Comparison of ENCODE assay signal across 7 mouse cellular contexts in genomic region chr5:66112059-66112458, GRCm38 (mm10).
DNase-seq lines count a peak whose midpoint lies in the region; ATAC-seq and TF ChIP-seq lines count a peak whose summit lies in the region.

No protein-coding gene starts in this region.

- H3K36me3 ChIP-seq in spleen, adult 2 months (ENCODE audit: control insufficient read depth, insufficient read depth, low read length) = no peaks in the 10 kb centered on the region
- H3K36me3 ChIP-seq in limb, embryonic 14.5 days (ENCODE audit: control insufficient read depth, insufficient read depth, low read length) = no peaks in the 10 kb centered on the region
- no peaks in the 10 kb centered on the region for H3K36me3 ChIP-seq in forebrain, embryonic 11.5 days (ENCODE audit: control insufficient read depth, insufficient read depth, low read length)

- 14% methylated on average over 8 of the region's 8 CpGs for WGBS in spleen, adult 2 months
- 51% methylated on average over 8 of the region's 8 CpGs for WGBS in limb, embryonic 14.5 days
- WGBS in forebrain, embryonic 11.5 days = 86% methylated on average over 8 of the region's 8 CpGs

- H3K4me1 ChIP-seq in spleen, adult 2 months (ENCODE audit: control insufficient read depth, insufficient read depth, insufficient read length) = no peaks in the 10 kb centered on the region; the same call in 1 of the 2 replicates
- H3K4me1 ChIP-seq in limb, embryonic 14.5 days (ENCODE audit: control insufficient read depth, insufficient read depth, low read length) = 0 out of 2 replicates have a peak, but pooled peaks cover 4% of the 10 kb centered on the region
- H3K4me1 ChIP-seq in forebrain, embryonic 11.5 days (replicated peaks; ENCODE audit: control insufficient read depth, insufficient read depth, low read length) = no peaks in the 10 kb centered on the region

- peak; percentile 55 for ATAC-seq in limb, embryonic 14.5 days (ENCODE audit: low FRiP score, low read depth)
- ATAC-seq in neutrophil, adult 5-6 weeks (ENCODE audit: extremely low read depth, insufficient number of reproducible peaks, low FRiP score, poor library complexity, severe bottlenecking) = peak; percentile 55
- no peak for ATAC-seq in forebrain, embryonic 11.5 days (replicated peaks; ENCODE audit: low FRiP score)

- no peak for TF ChIP-seq CTCF in spleen, adult 2 months (IDR thresholded peaks at IDR 0.05; ENCODE audit: extremely low read depth, insufficient read depth, insufficient read length, insufficient replicate concordance)

- no peak overlapping the region for H3K4me2 ChIP-seq in limb, embryonic 14.5 days (replicated peaks; ENCODE audit: low read depth, low read length, severe bottlenecking)
- H3K4me2 ChIP-seq in forebrain, embryonic 11.5 days (ENCODE audit: low read depth, low read length, severe bottlenecking) = no peak overlapping the region

- no peaks in the 10 kb centered on the region for H3K9me3 ChIP-seq in limb, embryonic 14.5 days (ENCODE audit: control insufficient read depth, low read length)
- no peaks in the 10 kb centered on the region for H3K9me3 ChIP-seq in forebrain, embryonic 11.5 days (ENCODE audit: control insufficient read depth, low read length)

- H3K27ac ChIP-seq in spleen, adult 2 months (ENCODE audit: insufficient read depth, low read length) = peak overlapping the region; percentile 30; the same call in 1 of the 2 replicates
- H3K27ac ChIP-seq in limb, embryonic 14.5 days (replicated peaks; ENCODE audit: low read depth, low read length) = no peak overlapping the region
- H3K27ac ChIP-seq in forebrain, embryonic 11.5 days (ENCODE audit: low read depth, low read length) = no peak overlapping the region

- no peak overlapping the region for H3K4me3 ChIP-seq in spleen, adult 2 months (ENCODE audit: extremely low read depth, insufficient read depth, insufficient read length)
- H3K4me3 ChIP-seq in limb, embryonic 14.5 days (replicated peaks; ENCODE audit: low read length) = no peak overlapping the region
- no peak overlapping the region for H3K4me3 ChIP-seq in forebrain, embryonic 11.5 days (ENCODE audit: low read depth, low read length)

- no peak overlapping the region for H3K9ac ChIP-seq in limb, embryonic 14.5 days (ENCODE audit: low read depth, low read length, severe bottlenecking)
- H3K9ac ChIP-seq in forebrain, embryonic 11.5 days (ENCODE audit: low read length) = no peak overlapping the region

- peak; percentile 26 to 27 for DNase-seq in spleen, adult 2 months (ENCODE audit: low read depth in 1 of 2, low spot score in 2 of 2)
- no peak for DNase-seq in spleen, adult 12 weeks (ENCODE audit: low spot score)
- peak; percentile 56 to 75 for DNase-seq in heart, adult 9 months (ENCODE audit: low spot score in 2 of 2)
- no peak for DNase-seq in limb, embryonic 14.5 days (ENCODE audit: low spot score)
- no peak for DNase-seq in cerebellum, adult 11-12 months
- DNase-seq in forebrain, embryonic 11.5 days (ENCODE audit: low spot score) = no peak

- TF ChIP-seq POLR2A in spleen, adult 2 months (IDR thresholded peaks at IDR 0.05; ENCODE audit: low read depth, low read length) = no peak
- TF ChIP-seq POLR2A in limb, embryonic 14.5 days (IDR thresholded peaks at IDR 0.05; ENCODE audit: borderline replicate concordance, extremely low read depth, insufficient read depth, insufficient read length) = no peak

- no peaks in the 10 kb centered on the region for H3K27me3 ChIP-seq in spleen, adult 2 months (ENCODE audit: control insufficient read depth, insufficient read depth, low read length)
- no peaks in the 10 kb centered on the region for H3K27me3 ChIP-seq in limb, embryonic 14.5 days (ENCODE audit: control insufficient read depth, insufficient read depth, low read length)
- no peaks in the 10 kb centered on the region for H3K27me3 ChIP-seq in forebrain, embryonic 11.5 days (ENCODE audit: control insufficient read depth, insufficient read depth, low read length)

Comparison
In these comparisons a context has a peak if more than half of its experiments do, and no peak if none do; other contexts are left out.
1. DNase-seq: peak in spleen, adult 2 months (2 of 2) and heart, adult 9 months (2 of 2); none in spleen, adult 12 weeks (single experiment), limb, embryonic 14.5 days (single experiment), cerebellum, adult 11-12 months (single experiment) and forebrain, embryonic 11.5 days (single experiment).